Mouse (Mus musculus) c-Kit-positive CD71-negative TER-119-negative erythroid progenitor cells, embryonic 14.5 days (primary cell): ENCODE data around the gene Mrps25.

ENCODE experiments used
- DNase-seq: peaks from one replicate; pipeline ENCODE4 v3.0.0-alpha.2; 2013; ENCODE audit warnings: low read depth

The Mrps25 gene

GRCm38 (mm10) chr6:92183621-92184131 is at the start of gene Mrps25:
TSS of gene Mrps25 (minus strand) at chr6:92184033.
- DNase-seq: peak; percentile 33

- no peak for DNase-seq
Observed at GRCm38 (mm10) chr6:92231762-92232161, 47.9 kb upstream of the Mrps25 start.

GRCm38 (mm10) chr6:92231356-92231755 is 47.5 kb upstream of the Mrps25 start:
- DNase-seq: no peak

GRCm38 (mm10) chr6:92229586-92229985 is 45.8 kb upstream of the Mrps25 start:
- no peak for DNase-seq

GRCm38 (mm10) chr6:92229103-92229502 is 45.3 kb upstream of the Mrps25 start:
- no peak for DNase-seq

GRCm38 (mm10) chr6:92224981-92225380 is 41.1 kb upstream of the Mrps25 start:
- DNase-seq: no peak

GRCm38 (mm10) chr6:92222021-92222420 is 38.2 kb upstream of the Mrps25 start:
- DNase-seq: no peak

- DNase-seq: no peak
Observed at GRCm38 (mm10) chr6:92221604-92222003, 37.8 kb upstream of the Mrps25 start.

GRCm38 (mm10) chr6:92219445-92219844 is 35.6 kb upstream of the Mrps25 start:
- DNase-seq: no peak

GRCm38 (mm10) chr6:92214773-92215449 is 31.1 kb upstream of the Mrps25 start, which contains the start of gene Rbsn:
TSS of gene Rbsn (minus strand) at chr6:92214925.
- peak; percentile 87 for DNase-seq

GRCm38 (mm10) chr6:92214055-92214772 is 30.4 kb upstream of the Mrps25 start:
- DNase-seq: peak; percentile 10

- DNase-seq: no peak
Observed at GRCm38 (mm10) chr6:92199414-92199813, 15.6 kb upstream of the Mrps25 start.

GRCm38 (mm10) chr6:92184178-92184577 is 345 bp upstream of the Mrps25 start:
- DNase-seq: no peak

- no peak for DNase-seq
Observed at GRCm38 (mm10) chr6:92176450-92176849, 7.4 kb downstream of the Mrps25 start.

GRCm38 (mm10) chr6:92162724-92163123 is 21.1 kb downstream of the Mrps25 start:
- no peak for DNase-seq

- DNase-seq: no peak
Observed at GRCm38 (mm10) chr6:92158801-92159200, 25.0 kb downstream of the Mrps25 start.

GRCm38 (mm10) chr6:92153774-92154173 is 30.1 kb downstream of the Mrps25 start:
- no peak for DNase-seq

GRCm38 (mm10) chr6:92145881-92146280 is 38.0 kb downstream of the Mrps25 start:
- DNase-seq: no peak

GRCm38 (mm10) chr6:92136356-92136755 is 47.5 kb downstream of the Mrps25 start:
- no peak for DNase-seq

GRCm38 (mm10) chr6:92133617-92134016 is 50.2 kb downstream of the Mrps25 start:
- no peak for DNase-seq

- no peak for DNase-seq
Observed at GRCm38 (mm10) chr6:92132021-92132911, 51.6 kb downstream of the Mrps25 start.

- DNase-seq: no peak
Observed at GRCm38 (mm10) chr6:92131456-92131855, 52.4 kb downstream of the Mrps25 start.
